Mouse (Mus musculus) left cerebral cortex, adult 11 months (tissue): ENCODE measurements around the gene Mdm1.
"Not testable (repeated sequence)": the region's sequence is repeated elsewhere in the genome, so short reads cannot be mapped to it uniquely, and the experiment has no call there.

Experiments
- DNase-seq: peaks from one replicate; pipeline ENCODE4 v3.0.0; 2022; ENCODE audit warnings: low spot score

The Mdm1 gene

DNA sequence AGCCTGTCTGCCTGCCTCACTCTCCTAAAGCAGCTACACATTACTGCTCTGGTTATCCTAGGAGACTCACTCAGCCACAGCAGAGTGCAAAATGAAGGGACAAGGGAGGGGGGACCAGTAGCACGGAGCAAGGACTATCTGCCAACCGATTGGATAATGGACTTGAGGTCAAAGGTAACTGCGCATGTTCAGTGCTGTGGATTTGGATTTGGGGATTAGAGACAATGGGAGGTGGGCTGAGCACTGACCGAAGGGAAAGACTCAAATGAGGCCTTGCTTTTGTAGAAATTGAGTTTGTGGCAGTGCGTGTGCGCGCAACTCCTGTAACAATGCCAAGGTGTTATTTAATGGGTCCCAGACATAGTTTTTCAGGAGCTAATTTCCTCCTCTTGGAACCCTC is 16.4 kb upstream of the Mdm1 start:
- DNase-seq, result no peak

DNA sequence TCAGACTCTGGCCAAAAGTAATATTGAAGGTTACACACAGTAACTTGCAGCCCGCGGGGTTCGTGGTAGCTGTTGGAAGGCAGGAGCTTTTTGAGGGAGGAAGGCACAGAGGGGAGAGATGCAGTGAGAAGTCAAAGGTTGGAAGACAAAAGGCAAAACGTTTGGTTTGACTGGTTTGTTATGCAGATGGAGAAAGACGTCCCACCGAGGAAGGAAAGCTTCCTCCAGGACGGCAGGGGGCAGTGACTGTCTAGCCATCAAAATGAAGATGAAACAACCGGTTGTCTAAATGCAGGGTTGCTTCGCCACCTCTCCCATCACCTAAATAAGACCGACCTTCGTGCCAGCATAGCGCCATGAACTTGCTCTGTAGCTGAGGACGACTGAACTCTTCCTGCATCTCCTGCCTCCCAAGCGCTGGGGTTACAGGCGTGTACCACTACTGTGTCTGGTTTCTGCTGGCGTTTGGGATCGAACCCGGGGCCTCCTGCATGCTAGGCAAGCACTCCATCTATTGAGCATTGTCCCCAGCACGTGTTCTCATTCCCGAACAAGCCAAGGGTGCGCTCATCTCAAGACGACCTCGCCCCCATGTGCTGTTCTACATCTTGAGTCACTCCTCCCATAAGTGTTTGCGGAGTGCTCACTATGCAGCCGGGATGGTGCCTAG is 15.7 kb upstream of the Mdm1 start:
- DNase-seq, result no peak

DNA sequence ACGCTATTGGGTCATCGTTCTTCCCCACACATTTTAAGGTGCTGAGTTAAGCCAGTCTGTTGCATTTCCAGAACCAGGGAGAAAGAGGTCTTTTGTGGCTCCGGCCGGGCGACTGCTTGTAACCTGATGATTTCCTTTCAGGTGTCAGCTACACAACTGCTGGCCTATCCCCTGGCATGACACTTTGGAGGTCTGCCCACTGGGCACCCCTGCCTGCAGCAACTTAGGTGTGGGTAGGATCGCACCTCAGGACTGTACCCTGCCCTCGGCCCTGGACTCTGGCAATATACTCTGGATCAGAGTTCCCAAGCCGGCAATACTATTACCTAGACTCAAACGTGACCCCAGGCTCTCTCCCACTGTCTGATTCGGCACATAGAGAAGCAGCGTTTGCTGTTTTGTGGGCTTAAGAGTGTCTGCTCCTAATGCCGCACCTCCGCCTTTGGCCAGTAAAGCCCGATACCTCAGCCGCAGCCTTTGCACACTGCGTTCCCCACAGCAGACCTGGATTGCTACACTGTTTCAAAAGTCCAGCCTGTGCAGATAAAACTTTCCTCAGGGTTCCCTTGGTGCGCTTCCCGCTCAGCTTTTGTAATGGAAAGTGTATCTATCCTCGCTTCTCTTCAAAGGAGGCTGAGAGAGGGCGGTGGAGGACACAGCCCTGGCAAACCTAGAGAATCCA is 12.5 kb upstream of the Mdm1 start:
- no peak for DNase-seq

DNA sequence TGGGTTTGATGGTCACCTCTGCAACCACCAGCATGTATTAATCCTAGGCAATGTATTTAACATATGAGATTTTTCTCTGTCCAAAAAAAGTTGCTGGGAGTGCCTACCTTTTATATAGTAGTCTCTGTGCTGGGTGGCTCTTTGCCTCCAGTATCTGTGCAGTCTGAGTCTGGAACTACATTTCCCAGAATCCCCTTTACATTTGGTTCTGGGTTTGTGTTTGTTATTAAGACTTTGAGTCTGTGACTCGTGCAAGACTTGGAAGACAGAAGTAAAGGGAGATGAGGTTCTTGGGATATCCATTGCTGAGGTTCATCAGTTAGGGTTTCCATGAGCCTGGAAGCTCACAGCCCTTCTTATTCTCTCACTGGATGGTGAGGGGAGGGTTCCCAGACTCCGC is 11.6 kb upstream of the Mdm1 start:
- no peak for DNase-seq

DNA sequence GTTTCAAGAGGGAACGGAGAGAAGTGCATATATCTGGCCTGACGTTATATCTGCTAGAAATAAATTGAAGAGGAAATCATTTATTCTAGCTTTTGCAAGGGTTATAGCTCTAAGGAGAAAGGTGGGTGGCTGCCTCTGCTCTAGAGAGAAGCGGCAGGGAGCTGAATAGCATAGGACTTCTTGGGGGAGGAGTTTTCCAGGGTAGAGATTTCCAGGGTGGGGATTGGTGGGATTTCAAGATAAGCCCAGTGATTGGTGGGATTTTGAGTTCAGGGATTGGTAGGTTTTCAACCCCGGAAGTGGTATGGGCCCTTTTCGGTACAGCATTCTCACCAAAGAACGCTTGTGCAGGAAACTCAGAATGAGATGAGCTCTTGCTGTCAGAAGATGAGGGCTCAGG is 8.6 kb upstream of the Mdm1 start:
- no peak for DNase-seq

DNA sequence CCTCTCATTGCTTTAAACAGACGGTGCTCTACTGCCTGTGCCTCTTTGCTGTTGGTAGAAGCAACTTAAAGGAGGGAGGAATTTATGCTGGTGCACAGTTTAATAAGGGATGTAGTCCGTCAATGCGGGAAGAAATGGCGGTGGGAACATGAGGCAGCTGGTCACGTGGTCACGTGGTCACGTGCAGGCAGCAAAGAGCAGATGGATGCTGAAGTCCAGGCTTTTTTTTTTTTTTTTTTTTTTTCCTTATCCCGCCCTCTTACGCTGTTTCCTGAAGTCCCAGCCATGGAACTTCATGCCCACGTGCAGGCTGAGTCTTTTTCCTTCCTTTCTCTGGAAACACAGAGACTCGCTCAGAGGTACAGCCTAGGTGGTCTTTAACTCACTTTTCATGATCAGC is 3.1 kb upstream of the Mdm1 start:
- no peak for DNase-seq

DNA sequence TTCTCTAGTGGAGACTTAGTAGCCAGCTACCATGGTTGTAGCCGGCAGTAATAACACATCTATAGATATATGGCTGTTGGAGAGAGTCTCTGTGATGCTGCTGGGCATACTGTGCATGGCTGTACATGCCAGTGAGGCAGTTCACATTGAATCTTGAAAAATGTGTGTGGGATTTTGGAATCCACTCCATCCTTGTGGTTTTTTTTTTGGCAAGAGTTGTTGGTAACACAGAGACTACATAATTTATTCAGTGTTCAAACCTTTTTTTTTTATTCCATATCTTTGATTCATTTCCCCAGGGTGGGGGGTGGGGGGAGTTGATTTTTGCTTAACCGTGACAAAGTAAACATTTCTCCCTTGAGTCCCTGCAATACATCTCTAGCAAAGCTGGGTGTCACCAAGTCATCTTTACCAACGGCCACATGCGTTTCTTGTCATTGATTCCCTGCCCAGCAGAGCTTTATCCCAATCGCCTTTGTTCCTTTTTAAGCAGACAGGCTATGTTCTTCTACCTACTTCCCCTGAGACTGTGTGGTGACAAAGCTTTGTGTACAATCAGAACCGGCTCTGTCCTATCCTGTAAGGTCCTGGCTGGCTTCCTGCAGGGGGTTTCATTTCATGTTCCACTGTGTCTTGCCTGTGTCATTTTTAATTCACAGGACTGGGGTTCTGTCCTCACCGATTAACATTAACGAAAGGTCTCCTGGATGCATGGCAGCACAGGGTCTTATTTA is 1.6 kb upstream of the Mdm1 start:
- DNase-seq, result no peak

DNA sequence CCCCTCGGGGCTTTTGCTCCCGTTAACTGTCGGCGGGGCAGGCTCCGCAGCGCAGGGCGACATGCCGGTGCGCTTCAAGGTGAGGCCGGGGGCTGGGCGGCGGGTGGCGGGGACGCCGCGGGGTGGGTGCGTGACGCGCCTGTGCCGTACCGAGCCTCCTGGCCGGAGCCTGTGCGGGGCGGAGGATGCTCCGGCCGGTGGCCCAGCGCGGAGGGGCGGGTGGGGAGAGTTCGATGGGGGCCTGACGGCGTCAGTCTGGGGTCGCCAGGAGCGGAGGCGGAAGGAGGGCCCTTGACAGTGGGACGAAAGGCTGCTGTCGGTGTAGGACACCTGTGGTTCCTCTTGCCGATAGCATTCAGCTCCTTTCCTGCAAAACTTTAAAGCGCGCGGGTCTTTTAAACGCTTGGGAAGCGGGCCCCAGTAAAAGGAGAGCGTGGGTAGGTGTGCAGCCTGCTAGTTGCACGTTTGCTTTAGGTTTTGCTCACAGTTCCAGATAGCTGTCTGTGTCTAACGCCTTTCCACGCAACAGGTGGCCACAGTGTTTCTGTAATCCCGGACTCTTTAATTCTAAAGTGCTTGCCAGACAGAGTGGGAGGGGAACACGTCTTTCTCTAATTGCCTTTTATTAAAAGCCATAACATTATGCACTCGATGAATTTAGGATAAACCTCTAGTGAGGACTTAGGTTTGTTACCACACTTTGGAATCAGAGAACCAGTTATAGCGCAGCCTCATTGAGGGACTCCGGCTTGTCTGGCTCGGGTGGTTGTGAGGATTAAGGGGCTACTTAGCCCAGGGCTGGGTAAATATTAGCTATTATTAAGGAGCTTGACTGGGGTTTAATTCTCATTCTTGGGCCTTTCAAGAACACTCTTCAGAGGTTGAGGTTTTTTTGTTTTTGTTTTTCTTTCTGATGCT is 532 bp downstream of the Mdm1 start:
- DNase-seq, result no peak

DNA sequence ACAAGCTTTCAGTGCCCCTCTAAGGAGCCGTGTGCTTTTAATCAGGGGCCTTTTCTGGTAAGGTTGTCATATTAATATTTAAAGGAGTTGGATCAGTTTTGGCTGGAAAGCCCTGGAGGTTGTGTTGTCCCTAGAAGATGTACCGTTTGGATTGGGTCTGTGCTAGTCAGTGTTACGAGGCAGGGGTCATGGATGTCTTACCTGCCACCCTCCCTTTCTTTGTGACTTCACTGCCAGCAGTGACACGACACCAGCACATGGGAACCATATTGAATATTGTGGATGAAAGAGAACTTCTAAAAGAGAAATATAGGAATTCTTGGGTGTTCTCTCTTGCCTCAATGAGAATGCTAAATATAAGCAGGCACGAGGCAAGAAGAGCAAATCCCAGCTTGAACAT is 7.8 kb downstream of the Mdm1 start:
- no peak for DNase-seq

DNA sequence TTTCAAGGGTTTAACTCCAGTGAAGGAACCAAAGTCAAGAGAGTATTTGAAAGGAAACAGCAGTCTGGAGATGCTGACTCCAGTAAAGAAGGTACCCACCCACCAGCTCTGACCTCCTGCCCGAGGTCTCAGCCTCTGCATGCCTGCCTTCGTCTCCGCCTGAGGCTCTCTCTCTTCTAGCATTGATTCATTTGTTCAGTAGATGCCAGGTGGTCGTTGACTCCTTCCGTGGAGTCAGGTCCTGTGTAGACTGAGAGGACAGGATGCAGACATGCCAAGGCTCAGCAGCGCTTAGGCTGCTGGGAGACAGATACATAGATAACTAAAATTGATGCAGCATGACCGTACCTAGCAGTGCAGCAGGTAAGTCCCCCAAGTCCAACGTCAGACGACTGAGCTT is 9.3 kb downstream of the Mdm1 start:
- no peak for DNase-seq

DNA sequence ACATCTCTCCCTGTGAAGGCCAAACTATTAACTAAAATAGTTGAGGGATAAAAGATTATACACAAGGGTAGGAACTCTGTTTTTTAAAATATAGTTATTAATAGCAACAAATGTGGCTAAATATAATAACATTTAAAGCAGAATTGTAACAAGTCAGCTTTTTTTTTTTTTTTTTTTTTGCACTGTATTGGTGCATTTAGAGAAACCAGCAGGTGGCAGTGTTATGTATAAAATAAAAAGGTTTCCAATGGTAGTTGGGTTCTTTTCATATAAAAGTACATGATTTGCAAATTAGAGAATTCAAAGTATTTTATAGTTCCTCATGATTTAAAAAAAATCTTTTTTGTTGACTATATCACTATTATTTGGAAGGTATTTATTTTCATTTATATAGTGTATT is 14.3 kb downstream of the Mdm1 start:
- DNase-seq, result no peak

DNA sequence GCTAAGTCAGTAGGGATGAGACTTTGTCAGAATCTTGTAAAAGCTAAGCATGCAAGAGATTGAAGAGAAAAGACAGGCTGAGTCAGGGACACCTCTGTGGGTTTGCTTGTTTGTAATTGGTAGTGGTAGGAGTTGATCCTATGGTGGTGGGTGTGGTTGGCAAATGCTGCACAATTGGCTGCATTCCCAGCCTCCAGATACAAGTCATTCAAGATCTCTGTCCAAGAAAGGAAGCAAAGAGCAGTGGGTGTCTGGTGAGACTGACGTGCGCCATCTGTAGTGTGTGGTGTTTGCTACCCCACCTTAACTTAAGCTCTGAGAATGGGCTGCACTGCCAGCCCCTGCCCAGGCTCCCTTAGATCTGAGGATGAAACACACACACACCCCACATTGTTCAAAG is 19.5 kb downstream of the Mdm1 start:
- peak; percentile 51 for DNase-seq

DNA sequence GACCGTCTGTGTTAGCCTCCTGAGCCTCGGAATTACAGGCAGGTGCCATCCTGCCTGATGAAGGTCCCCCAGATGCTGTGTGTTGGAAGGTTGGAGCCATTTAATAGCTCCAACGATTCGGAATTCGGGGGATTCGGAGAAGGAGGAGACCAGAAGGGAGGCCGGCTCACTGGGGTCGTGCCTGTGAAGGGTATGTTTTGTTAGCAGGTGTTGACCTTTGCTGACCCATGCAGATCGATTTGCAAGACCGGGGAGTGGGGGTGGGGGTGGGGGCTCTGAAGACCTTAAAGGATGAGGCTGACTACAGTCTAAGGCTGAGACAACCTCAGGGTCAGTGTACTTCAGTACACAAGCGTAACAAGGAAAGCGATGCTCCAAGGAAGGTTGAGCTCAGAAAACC is 27.6 kb downstream of the Mdm1 start:
- DNase-seq, result no peak

DNA sequence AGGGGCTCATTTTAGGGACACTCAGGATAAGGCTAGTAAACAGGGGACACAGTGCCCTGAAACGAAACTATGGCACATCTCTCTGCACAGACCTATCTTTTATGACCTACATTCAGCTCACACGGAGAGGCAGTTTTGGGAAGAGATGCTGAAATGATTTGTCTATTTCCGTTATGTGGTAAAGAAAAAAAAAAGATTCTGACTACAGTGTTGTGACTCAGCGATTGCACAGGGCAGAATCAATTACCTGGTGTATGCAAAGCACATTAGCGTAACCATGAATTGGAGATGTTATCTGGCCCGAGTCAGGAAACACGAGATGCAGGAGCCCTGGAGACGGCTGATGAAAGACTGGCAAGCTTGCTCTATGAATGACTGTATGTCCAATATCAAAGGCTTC is 30.8 kb downstream of the Mdm1 start:
- no peak for DNase-seq

DNA sequence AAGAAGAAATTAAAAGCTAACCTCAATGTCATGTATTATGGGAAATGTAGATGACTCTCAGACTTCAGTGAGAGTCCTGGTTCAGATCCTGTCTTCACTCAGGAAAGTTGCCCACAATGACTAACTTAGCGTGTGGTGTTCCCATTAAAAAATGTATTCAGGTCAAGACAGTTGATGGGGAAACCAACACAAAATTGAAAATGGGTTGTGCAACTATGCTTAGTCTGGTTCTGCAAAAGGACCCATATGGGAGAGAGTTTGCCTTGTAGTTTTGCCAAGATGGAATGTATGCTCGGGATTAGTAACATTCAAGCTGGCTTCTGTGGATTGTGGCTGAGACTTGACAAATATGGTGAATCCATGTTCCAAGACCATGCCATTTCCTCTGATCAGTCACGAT is 31.3 kb downstream of the Mdm1 start:
- no peak for DNase-seq

DNA sequence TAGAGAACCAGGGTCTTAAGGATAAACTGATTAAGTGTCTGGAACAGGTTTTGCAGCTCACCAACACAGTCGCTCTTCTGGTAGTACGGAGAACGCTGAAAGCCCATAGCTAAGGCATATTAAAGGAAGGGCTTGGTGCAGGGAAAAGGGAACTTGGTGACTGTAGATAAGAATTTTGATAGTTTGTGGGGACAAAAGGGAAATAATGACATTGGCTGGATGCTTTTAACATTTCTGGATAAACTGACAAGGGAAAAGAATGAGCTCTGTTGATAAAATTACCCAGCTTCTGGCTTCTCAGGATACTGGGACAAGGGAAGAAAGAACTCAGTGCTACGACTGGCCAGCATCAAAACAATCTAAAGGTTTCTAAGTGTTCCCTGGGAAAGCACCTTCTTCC is 33.9 kb downstream of the Mdm1 start:
- not testable (repeated sequence) for DNase-seq

DNA sequence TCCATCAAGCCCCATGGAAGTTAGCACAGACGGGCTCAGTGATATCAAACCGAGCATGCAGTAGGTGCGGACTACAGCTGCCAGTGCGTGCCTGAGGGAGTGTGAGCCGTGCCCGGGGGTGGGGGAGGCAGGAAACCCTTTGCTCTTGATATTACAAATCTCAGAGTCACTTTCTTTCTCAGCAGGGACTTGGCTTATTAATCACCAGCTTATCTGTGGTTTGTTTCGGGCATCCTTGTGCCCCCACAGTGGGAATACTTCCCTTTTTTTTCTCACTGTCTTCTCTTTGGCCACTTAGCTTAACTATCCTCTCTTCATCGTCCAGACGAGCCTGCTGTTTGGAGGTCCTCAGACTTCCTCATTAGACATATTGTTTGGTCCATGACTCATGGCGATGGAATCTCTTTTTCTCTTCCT is 37.1 kb downstream of the Mdm1 start:
- no peak for DNase-seq

DNA sequence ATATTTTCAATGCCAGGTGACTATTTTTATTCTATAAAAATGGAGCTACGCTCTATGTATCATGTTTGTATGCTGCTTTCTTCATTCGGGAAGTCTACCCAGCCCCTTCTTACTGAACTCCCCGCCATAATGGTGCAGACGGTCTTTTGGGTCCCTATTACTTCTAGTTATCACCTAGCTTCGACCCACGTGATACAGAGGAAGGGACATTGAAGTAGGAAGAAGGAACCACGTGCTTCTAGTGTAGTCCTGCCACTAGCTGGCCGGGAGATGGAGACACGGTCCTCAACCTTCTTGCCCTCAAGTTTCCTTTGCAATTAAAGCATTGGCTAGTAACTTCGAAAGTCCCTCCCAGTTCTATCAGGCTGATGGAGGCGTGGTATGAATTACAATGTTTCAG is 37.7 kb downstream of the Mdm1 start:
- no peak for DNase-seq

DNA sequence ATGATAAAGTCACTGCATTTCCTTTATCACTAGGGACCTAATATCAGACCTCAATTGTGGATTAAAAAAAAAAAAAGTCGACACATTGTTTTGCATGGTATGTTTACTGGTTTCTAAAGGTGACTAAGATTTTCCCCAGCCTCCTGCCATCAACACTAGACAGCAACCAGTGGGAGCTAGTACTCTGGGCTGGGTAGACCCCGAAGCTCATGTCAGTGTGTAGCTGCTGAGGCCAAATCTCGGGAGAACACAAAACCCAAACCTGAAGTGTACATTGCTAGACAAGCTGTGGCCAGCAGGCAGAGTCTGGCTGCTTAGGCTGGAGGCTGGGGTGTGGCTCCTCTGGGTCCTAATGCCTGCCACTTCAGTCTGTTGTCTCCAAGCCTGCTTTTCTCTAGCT is 53.5 kb downstream of the Mdm1 start:
- DNase-seq, result not testable (repeated sequence)

DNA sequence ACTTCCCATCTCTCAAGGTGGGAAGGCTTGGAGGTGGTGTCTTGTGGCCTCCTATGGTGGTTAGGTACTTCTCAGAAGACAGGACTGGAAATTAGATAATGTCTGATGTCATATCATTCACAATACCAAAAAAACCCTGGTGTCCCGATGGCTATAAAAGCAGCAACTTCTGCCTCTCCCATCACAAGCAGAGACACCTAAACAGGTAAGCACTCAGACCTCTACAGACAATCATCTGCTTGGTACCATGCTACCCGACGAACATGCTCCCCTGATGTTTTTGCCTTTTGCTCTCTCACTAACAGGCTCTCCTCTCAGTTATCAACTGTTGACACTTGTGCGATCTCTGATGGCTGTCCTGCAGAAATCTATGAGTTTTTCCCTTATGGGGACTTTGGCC is 63.0 kb downstream of the Mdm1 start, which contains the start of gene Il22:
Gene Il22, plus strand, starts transcription at position 301 of the 400 bp plus-strand sequence.
- no peak for DNase-seq

DNA sequence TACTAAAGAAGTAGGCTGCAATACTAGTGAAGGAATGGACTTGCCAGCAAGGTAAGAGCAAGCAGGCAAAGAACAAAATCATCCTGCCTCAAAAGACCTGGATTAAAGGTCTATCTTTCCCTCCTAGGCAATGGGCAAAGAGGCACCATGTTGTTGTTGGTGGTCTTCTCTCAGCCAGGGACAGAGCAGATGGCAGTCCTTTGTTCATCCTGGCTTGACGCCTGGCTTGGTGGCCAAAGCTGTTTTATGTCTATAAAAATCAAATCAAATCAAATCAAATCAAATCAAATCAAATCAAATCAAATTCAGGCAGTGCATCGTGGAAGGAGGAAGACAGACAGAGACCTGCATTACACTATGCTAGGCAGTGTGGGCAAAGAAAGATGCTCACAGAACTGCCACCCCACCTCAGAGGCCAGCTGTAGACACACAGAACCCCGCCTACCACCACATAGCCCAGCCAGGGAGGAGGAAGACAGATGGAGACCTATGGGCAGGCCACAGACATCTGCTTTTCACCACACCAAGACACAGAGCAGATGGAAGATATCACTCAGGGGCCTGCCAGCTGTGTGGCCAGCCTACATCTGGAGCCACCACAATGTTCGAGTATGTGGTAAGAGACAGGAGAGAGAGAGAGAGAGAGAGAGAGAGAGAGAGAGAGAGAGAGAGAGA is 74.2 kb downstream of the Mdm1 start:
- not testable (repeated sequence) for DNase-seq
